9 mouse cellular contexts compared by ENCODE assay signal in the genomic region with DNA sequence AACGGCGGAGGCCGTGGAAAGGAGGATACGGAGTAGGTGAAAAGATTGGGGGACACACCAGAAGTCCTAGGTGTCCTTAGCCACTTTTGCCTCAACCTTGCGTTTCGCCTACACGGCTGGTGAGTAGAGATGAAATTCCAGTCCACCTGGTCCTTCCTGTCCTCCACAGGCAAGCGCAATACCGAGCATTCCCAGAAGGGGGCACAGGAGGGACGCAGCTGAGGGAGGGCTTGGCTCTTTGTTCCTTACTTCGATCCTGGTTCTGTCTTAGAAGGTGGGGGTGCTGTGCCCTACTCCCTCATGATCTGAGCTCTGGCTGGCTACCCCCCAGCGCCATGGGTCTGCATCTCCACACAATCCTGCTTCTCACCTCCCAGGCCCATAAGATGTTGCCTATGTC. TPM values are rescaled to one million over a fixed set of nuclear protein-coding genes. Genes with fewer than 3 reads are reported as not detected.
DNase-seq lines count a peak whose midpoint lies in the region; ATAC-seq and TF ChIP-seq lines count a peak whose summit lies in the region.
"Had no signal": no experiment of that assay in that cellular context is flagged by ENCODE, and none has a peak within 500 bp of the region (broad histone marks: within the 10 kb centered on the region; RNA-seq: fewer than 3 reads in every experiment).

No protein-coding gene starts in this region.

- H3K27me3 ChIP-seq in heart, embryonic 11.5 days (ENCODE audit: control insufficient read depth, insufficient read depth, low read length) = peaks cover 15% of the 10 kb centered on the region; the same call in 1 of the 2 replicates
- peaks cover 8% of the 10 kb centered on the region for H3K27me3 ChIP-seq in heart, postnatal 0 days (ENCODE audit: control insufficient read depth, insufficient read depth, low read length)
- peaks cover 19% of the 10 kb centered on the region for H3K27me3 ChIP-seq in neural tube, embryonic 15.5 days (replicated peaks)

- H3K4me1 ChIP-seq in heart, embryonic 11.5 days (ENCODE audit: control insufficient read depth, insufficient read depth, low read length) = no peaks in the 10 kb centered on the region
- H3K4me1 ChIP-seq in heart, postnatal 0 days (ENCODE audit: control insufficient read depth, insufficient read depth) = no peaks in the 10 kb centered on the region
- H3K4me1 ChIP-seq in neural tube, embryonic 15.5 days = no peaks in the 10 kb centered on the region

- no peaks in the 10 kb centered on the region for H3K36me3 ChIP-seq in heart, embryonic 11.5 days (ENCODE audit: control insufficient read depth, insufficient read depth, low read length)
- H3K36me3 ChIP-seq in heart, postnatal 0 days (replicated peaks; ENCODE audit: control insufficient read depth, insufficient read depth, low read length) = no peaks in the 10 kb centered on the region
- H3K36me3 ChIP-seq in neural tube, embryonic 15.5 days = no peaks in the 10 kb centered on the region
- H3K36me3 ChIP-seq: liver, embryonic 15.5 days had no signal

- ATAC-seq in heart, embryonic 11.5 days (replicated peaks; ENCODE audit: insufficient number of reproducible peaks, low FRiP score, low TSS enrichment) = no peak
- no peak for ATAC-seq in heart, postnatal 0 days (ENCODE audit: insufficient read depth, low read depth)
- no peak for ATAC-seq in neural tube, embryonic 15.5 days (ENCODE audit: low FRiP score)

- H3K9ac ChIP-seq in heart, embryonic 11.5 days (ENCODE audit: low read depth, low read length) = no peak overlapping the region
- H3K9ac ChIP-seq in heart, postnatal 0 days (replicated peaks; ENCODE audit: low read depth, low read length) = no peak overlapping the region
- no peak overlapping the region for H3K9ac ChIP-seq in neural tube, embryonic 15.5 days (replicated peaks)
- H3K9ac ChIP-seq: liver, embryonic 15.5 days had no signal

- peak; percentile 93 for DNase-seq in heart, adult 11 months
- DNase-seq in adrenal gland, adult 18-20 months (ENCODE audit: low spot score in 2 of 2) = peak; percentile 83 to 85
- DNase-seq in embryo, embryonic 10.5 days (ENCODE audit: low spot score) = peak; percentile 81
- DNase-seq in heart, postnatal 0 days (ENCODE audit: low spot score) = peak; percentile 12
- DNase-seq in left cerebral cortex, adult 8-10 months (ENCODE audit: low spot score in 2 of 2) = peak; percentile 57 to 89
- peak; percentile 73 for DNase-seq in testis, postnatal 14 days (ENCODE audit: low spot score)

- no peak overlapping the region for H3K4me2 ChIP-seq in heart, embryonic 11.5 days
- no peak overlapping the region for H3K4me2 ChIP-seq in heart, postnatal 0 days (ENCODE audit: low read depth, low read length)
- H3K4me2 ChIP-seq in neural tube, embryonic 15.5 days = peak overlapping the region; percentile 2; the same call in 1 of the 2 replicates
- H3K4me2 ChIP-seq: liver, embryonic 15.5 days had no signal

- H3K9me3 ChIP-seq in heart, embryonic 11.5 days (replicated peaks; ENCODE audit: control insufficient read depth, low read length) = no peaks in the 10 kb centered on the region
- H3K9me3 ChIP-seq in heart, postnatal 0 days (replicated peaks; ENCODE audit: control insufficient read depth, low read length) = no peaks in the 10 kb centered on the region
- no peaks in the 10 kb centered on the region for H3K9me3 ChIP-seq in neural tube, embryonic 15.5 days (replicated peaks)
- H3K9me3 ChIP-seq: liver, embryonic 15.5 days had no signal

- TF ChIP-seq EP300 in heart, postnatal 0 days (IDR thresholded peaks at IDR 0.05; ENCODE audit: low read depth) = no peak

- H3K4me3 ChIP-seq in heart, embryonic 11.5 days (ENCODE audit: low read depth, low read length) = no peak overlapping the region
- no peak overlapping the region for H3K4me3 ChIP-seq in heart, postnatal 0 days (ENCODE audit: low read depth, low read length)
- H3K4me3 ChIP-seq in neural tube, embryonic 15.5 days (replicated peaks) = no peak overlapping the region
- H3K4me3 ChIP-seq: liver, embryonic 15.5 days had no signal

- 13% methylated on average over 12 of the region's 12 CpGs for WGBS in heart, embryonic 11.5 days (ENCODE audit: insufficient replicate concordance)
- WGBS in heart, postnatal 0 days = 27% methylated on average over 12 of the region's 12 CpGs
- WGBS in neural tube, embryonic 15.5 days = 25% methylated on average over 12 of the region's 12 CpGs

- H3K27ac ChIP-seq in heart, embryonic 11.5 days (ENCODE audit: low read depth, low read length) = no peak overlapping the region
- H3K27ac ChIP-seq in heart, postnatal 0 days (ENCODE audit: low read depth) = no peak overlapping the region
- no peak overlapping the region for H3K27ac ChIP-seq in neural tube, embryonic 15.5 days (replicated peaks)
- H3K27ac ChIP-seq: liver, embryonic 15.5 days had no signal

- TF ChIP-seq CTCF in heart, postnatal 0 days (IDR thresholded peaks at IDR 0.05; ENCODE audit: low read depth) = peak; percentile 69

RNA-seq across cellular contexts. Expression of a gene that starts 7.5 kb away (rescaled TPM):
- polyA plus RNA-seq in heart, embryonic 11.5 days (2014; fragmentation: Nextera tagmentation; extraction: Ambion mirVana) = 6.8 and 8.2 TPM in 2 replicates
- total RNA-seq in adrenal gland, adult 18-20 months (2021) = 1 to 10 TPM; 5.5 to 7.6 TPM
- total RNA-seq in heart, postnatal 0 days (2014; rRNA removed; ENCODE audit: low replicate concordance) = 4.6 and 4.8 TPM in 2 replicates
- 2.7 and 3.6 TPM in 2 replicates for polyA plus RNA-seq in heart, postnatal 0 days (2015; fragmentation: Nextera tagmentation; extraction: Ambion mirVana)
- 100 to 1,000 TPM; 199 to 230 (median 214) TPM for total RNA-seq in left cerebral cortex, adult 8-10 months (2022)
- polyA plus RNA-seq in neural tube, embryonic 15.5 days (2015; fragmentation: Nextera tagmentation; extraction: Ambion mirVana) = 80.1 and 87.4 TPM in 2 replicates

RNA-seq across cellular contexts. Expression of a gene that starts 29.2 kb away (rescaled TPM):
- polyA plus RNA-seq in heart, embryonic 11.5 days (2014; fragmentation: Nextera tagmentation; extraction: Ambion mirVana) = 0.14 and 0.16 TPM in 2 replicates
- under 1 TPM in 1 of 2 experiments, not detected in 1; 0.16 TPM for total RNA-seq in adrenal gland, adult 18-20 months (2021)
- 0.15 TPM in 1 of 2 replicates, not detected in the other for total RNA-seq in heart, postnatal 0 days (2014; rRNA removed; ENCODE audit: low replicate concordance)
- not detected in 2 replicates for polyA plus RNA-seq in heart, postnatal 0 days (2015; fragmentation: Nextera tagmentation; extraction: Ambion mirVana)
- total RNA-seq in left cerebral cortex, adult 8-10 months (2022) = 10 to 100 TPM; 75.3 to 88.7 (median 81.9) TPM
- 0.18 and 0.26 TPM in 2 replicates for polyA plus RNA-seq in neural tube, embryonic 15.5 days (2015; fragmentation: Nextera tagmentation; extraction: Ambion mirVana)
- polyA plus RNA-seq: liver, embryonic 15.5 days had no signal

RNA-seq across cellular contexts. Expression of a gene that starts 40.3 kb away (rescaled TPM):
- polyA plus RNA-seq in heart, embryonic 11.5 days (2014; fragmentation: Nextera tagmentation; extraction: Ambion mirVana) = 1.6 and 1.8 TPM in 2 replicates
- 1 to 10 TPM in 1 of 2 experiments, under 1 TPM in 1; 0.63 to 1.6 TPM for total RNA-seq in adrenal gland, adult 18-20 months (2021)
- 1.1 TPM in 2 replicates for total RNA-seq in heart, postnatal 0 days (2014; rRNA removed; ENCODE audit: low replicate concordance)
- polyA plus RNA-seq in heart, postnatal 0 days (2015; fragmentation: Nextera tagmentation; extraction: Ambion mirVana) = 0.29 and 0.36 TPM in 2 replicates
- 10 to 100 TPM; 13.3 to 18.2 (median 15.7) TPM for total RNA-seq in left cerebral cortex, adult 8-10 months (2022)
- polyA plus RNA-seq in neural tube, embryonic 15.5 days (2015; fragmentation: Nextera tagmentation; extraction: Ambion mirVana) = 4.4 TPM in 2 replicates

Comparison
In these comparisons a context has a peak if more than half of its experiments do, and no peak if none do; other contexts are left out.
1. DNase-seq: peak in every context shown above with its lines; median percentile 93 in heart, adult 11 months; 84 in adrenal gland, adult 18-20 months; 81 in embryo, embryonic 10.5 days; 73 in left cerebral cortex, adult 8-10 months; 73 in testis, postnatal 14 days; 12 in heart, postnatal 0 days.
2. RNA of a gene that starts 7.5 kb away (total RNA-seq): 199 to 230 TPM in left cerebral cortex, adult 8-10 months; 5.5 to 7.6 TPM in adrenal gland, adult 18-20 months and 4.6 to 4.8 TPM in heart, postnatal 0 days; every median in the first group is over 10 times any median in the second.
3. RNA of a gene that starts 29.2 kb away (total RNA-seq): 75.3 to 88.7 TPM in left cerebral cortex, adult 8-10 months; 0.16 TPM in adrenal gland, adult 18-20 months and 0.15 TPM in heart, postnatal 0 days; every median in the first group is over 10 times any median in the second.